ENCODE assay signal across 34 mouse cellular contexts in genomic region chr4:150223830-150224229, GRCm38 (mm10). TPM values are rescaled to one million over a fixed set of nuclear protein-coding genes. Genes with fewer than 3 reads are reported as not detected.
"Had no signal": no experiment of that assay in that cellular context is flagged by ENCODE, and none has a peak within 500 bp of the region (broad histone marks: within the 10 kb centered on the region; RNA-seq: fewer than 3 reads in every experiment).

No protein-coding gene starts in this region.

- H3K9me3 ChIP-seq: embryonic facial prominence, embryonic 10.5 days; embryonic facial prominence, embryonic 12.5 days; embryonic facial prominence, embryonic 13.5 days; embryonic facial prominence, embryonic 15.5 days; forebrain, embryonic 10.5 days; forebrain, embryonic 12.5 days; forebrain, embryonic 13.5 days; forebrain, embryonic 15.5 days; heart, embryonic 10.5 days had no signal

- H3K9ac ChIP-seq: embryonic facial prominence, embryonic 12.5 days; embryonic facial prominence, embryonic 13.5 days; embryonic facial prominence, embryonic 15.5 days; forebrain, embryonic 12.5 days; forebrain, embryonic 13.5 days; forebrain, embryonic 15.5 days; forebrain, postnatal 0 days had no signal

- H3K4me2 ChIP-seq: embryonic facial prominence, embryonic 12.5 days; embryonic facial prominence, embryonic 13.5 days; embryonic facial prominence, embryonic 15.5 days; forebrain, embryonic 12.5 days; forebrain, embryonic 13.5 days; forebrain, embryonic 15.5 days had no signal

- H3K4me3 ChIP-seq: embryonic facial prominence, embryonic 10.5 days; embryonic facial prominence, embryonic 12.5 days; embryonic facial prominence, embryonic 13.5 days; embryonic facial prominence, embryonic 15.5 days; erythroblast, embryonic 14.5 days; forebrain, embryonic 10.5 days; forebrain, embryonic 12.5 days; forebrain, embryonic 13.5 days; forebrain, embryonic 15.5 days; heart, adult 2 months; heart, embryonic 10.5 days had no signal

- H3K27me3 ChIP-seq: embryonic facial prominence, embryonic 12.5 days; embryonic facial prominence, embryonic 15.5 days; forebrain, embryonic 15.5 days had no signal

- DNase-seq: cerebellum, adult 9-11 months; cerebellum, postnatal 10 days; cerebellum, postnatal 14 days; cerebellum, postnatal 25 days; cerebellum, postnatal 36 days; embryo, embryonic 11 days; forebrain, postnatal 0 days; gastrocnemius, postnatal 10 days; gastrocnemius, postnatal 14 days; gastrocnemius, postnatal 25 days; gastrocnemius, postnatal 36 days; heart, adult 11 months; heart, adult 18-20 months; heart, adult 2 months had no signal

- H3K27ac ChIP-seq: embryonic facial prominence, embryonic 10.5 days; embryonic facial prominence, embryonic 12.5 days; embryonic facial prominence, embryonic 13.5 days; embryonic facial prominence, embryonic 15.5 days; forebrain, embryonic 10.5 days; forebrain, embryonic 12.5 days; forebrain, embryonic 13.5 days; forebrain, embryonic 15.5 days; heart, adult 2 months; heart, embryonic 10.5 days had no signal

- H3K36me3 ChIP-seq: embryonic facial prominence, embryonic 10.5 days; embryonic facial prominence, embryonic 12.5 days; embryonic facial prominence, embryonic 13.5 days; embryonic facial prominence, embryonic 15.5 days; forebrain, embryonic 10.5 days; forebrain, embryonic 12.5 days; forebrain, embryonic 15.5 days; heart, embryonic 10.5 days had no signal

RNA-seq across cellular contexts. Expression of gene Car6, which starts 22.7 kb away (rescaled TPM):
- total RNA-seq: common myeloid progenitor, adult 5-6 weeks; forebrain, postnatal 0 days; gastrocnemius, adult 18-20 months; gastrocnemius, adult 8-10 months; gastrocnemius, postnatal 10 days; gastrocnemius, postnatal 25 days; granulocyte monocyte progenitor cell, adult 5-6 weeks; heart, adult 2 months had no signal
- polyA plus RNA-seq: cortical plate, adult 2 months; embryonic facial prominence, embryonic 13.5 days; embryonic facial prominence, embryonic 14.5 days; erythroblast, embryonic 14.5 days; forebrain, embryonic 10.5 days; forebrain, embryonic 11.5 days; forebrain, embryonic 12.5 days; forebrain, embryonic 13.5 days; forebrain, embryonic 14.5 days; forebrain, embryonic 15.5 days; forebrain, embryonic 16.5 days; forebrain, postnatal 0 days; frontal cortex, adult 2 months; heart, adult 2 months; heart, embryonic 10.5 days had no signal
